Mouse (Mus musculus): Measurements from ENCODE around the gene Pear1.

- TF ChIP-seq CHD2 (IDR thresholded peaks at IDR 0.05; ENCODE audit: low read depth, low read length) (no peak), ZC3H11A (IDR thresholded peaks at IDR 0.05; ENCODE audit: borderline replicate concordance, low read depth, low read length) (no peak), ZNF384 (IDR thresholded peaks at IDR 0.05; ENCODE audit: low read depth, low read length) (no peak), MAFK (IDR thresholded peaks at IDR 0.05; ENCODE audit: insufficient read depth, low read depth, low read length) (no peak)
These were observed 20.9 kb upstream of the Pear1 start for GRCm38 (mm10) chr3:87844981-87845380.
